Mouse (Mus musculus) G1E-ER4 (cell line): ENCODE results near the gene Fpgs. TPM values are rescaled to one million over a fixed set of nuclear protein-coding genes. Genes with fewer than 3 reads are reported as not detected.

Experiments used
- GATA1 ChIP-seq: IDR thresholded peaks from one replicate; pipeline ENCODE4 v1.8.0; 2012; ENCODE audit warnings: low read length, inconsistent platforms
- polyA plus RNA-seq: library from polyadenylated mRNA; stranded (reverse); fragments of >175 nt; gene quantifications from 2 replicates; pipeline ENCODE4 v1.2.3, GENCODE M21; 2012

Gene Fpgs
- polyA plus RNA-seq, 1 experiment = 172 TPM

DNA sequence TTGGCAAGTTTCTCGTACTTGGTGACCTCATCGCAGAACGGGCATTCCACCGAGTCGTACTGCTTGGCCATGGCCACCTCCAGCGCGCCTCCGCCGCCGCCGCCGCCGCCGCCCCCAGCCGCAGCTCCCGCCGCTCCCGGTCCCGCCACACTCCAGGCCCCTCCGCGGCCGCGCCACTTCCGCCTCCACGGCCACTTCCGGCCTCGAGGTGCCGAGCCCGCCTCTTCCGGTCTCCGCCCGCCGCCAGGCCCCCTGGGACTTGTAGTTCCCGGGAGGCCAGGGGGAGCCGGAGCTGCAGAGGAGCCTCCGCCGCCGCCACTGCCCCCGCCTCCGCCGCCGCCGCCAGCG lies 8.6 kb upstream of the Fpgs start:
- TF ChIP-seq GATA1 = no peak

DNA sequence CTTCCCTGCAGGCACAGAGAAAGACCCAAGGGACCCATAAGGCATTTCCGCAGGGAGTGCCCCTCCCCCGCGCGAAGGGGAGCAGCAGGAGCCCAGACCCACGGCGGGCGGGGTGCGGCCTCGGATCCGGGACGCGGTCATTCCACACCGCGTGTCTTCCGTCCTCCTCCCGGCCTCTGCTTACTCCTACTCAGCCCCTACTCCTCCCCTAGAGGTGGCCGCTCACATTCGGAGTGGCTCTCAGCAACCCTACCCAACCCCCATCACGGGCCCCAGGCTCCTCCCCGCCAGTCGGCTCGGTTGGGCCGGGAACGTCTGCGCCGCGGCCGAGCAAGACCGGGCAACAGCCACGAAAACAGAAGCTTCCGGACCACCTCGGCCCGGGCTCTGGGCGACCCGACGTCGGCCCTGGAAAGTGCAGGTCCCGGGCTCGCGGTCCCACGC lies 8.2 kb upstream of the Fpgs start:
- no peak for TF ChIP-seq GATA1

DNA sequence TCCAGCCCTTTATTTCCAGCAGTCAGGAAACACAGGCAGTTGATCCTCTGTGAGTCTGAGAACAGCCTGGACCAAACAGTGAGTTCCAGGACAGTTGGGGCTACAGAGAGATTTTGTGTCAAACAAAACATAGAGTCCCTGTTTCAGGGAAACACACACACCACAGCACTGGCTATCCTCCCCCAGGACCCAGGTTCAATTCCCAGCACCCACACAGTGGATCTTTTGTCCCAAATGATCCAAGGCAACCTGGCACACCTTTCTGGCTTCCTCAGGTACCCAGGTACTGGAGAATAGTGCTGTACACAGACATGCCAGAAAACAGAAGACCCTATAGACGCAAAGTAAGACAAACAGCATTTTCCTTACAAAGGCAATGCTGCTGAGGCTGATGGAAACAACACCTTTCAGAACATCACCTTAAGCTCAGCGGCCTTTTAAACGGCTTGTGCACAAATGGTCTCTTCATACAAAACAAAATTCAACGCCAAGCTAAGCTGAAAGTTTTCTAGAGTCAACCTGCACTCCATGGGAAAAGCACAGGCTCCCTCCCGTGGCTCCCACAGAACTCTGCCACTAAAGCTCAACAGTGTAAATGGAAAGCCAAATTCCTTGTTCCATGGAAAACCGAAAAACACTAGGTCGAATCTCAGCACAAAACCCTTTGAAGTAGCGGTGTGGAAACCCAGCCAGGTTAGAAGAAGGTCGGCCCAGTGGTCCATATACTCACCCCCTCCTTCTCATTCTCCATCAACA lies 7.5 kb upstream of the Fpgs start:
- TF ChIP-seq GATA1 = no peak

DNA sequence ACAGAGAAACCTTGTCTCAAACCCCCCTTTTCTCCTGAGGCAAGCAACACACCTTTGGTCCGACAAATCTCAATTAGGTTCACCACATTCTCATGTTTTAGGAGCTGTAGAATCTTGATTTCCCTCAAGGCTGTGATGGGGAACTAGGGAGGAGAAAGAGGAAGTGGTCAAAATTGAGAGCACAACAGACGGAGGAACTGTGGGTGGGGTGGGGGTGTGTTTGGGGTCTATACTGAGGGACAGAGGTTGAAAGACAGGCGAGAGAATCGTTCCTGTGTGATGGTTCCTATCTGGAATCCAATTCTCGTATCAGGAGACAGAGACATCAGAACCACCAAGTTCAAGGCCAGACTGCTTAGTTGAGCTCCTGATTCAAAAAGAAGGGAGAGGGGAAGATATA lies 6.5 kb upstream of the Fpgs start:
- no peak for TF ChIP-seq GATA1

DNA sequence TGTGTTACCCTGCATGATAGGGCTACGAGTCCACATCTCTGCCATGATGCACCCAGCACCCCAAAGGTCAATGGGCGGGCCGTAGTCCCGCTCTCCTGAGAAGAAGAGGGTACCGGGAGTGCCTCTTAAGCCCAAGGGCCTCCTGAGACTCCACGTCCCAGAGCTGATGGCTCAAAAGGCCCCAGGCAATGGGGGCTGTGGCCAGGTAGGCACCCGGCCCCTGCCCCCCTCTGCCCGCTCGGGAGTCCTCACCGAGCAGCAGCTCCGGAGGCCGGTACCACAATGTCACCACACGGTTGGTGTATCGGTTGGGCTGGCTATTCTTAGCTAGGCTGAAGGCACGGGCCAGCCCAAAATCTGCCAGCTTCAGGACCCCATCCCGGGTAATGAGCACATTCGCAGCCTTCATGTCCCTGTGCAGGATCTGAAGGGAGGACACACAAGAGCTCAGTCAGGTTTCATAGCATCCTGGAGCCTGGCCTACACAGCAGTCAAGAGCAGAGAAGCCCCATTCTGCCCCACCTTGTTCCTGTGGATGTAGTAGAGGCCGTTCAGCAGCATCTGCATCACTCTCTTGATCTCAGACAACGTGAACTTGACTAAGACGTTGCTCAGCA lies 5.7 kb upstream of the Fpgs start:
- TF ChIP-seq GATA1 = no peak

DNA sequence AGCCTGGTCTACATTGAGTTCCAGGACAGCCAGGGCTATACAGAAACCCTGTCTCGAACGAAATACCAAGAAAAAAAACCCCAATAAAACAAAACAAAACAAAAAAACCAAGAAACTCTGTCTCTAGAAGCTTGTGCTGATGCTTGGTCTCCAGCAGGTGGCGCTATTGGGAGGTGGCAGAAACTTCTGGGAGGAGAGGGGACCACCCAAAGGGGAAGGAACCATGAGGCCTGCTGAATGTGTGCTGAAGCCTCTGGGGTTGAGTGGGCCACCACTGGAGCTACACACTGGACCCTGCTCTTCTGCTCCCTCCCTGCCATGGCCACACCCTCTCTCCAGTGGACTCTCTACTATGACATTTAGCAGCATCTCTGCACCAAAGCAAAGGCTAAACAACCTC lies 4.7 kb upstream of the Fpgs start:
- TF ChIP-seq GATA1 = no peak

DNA sequence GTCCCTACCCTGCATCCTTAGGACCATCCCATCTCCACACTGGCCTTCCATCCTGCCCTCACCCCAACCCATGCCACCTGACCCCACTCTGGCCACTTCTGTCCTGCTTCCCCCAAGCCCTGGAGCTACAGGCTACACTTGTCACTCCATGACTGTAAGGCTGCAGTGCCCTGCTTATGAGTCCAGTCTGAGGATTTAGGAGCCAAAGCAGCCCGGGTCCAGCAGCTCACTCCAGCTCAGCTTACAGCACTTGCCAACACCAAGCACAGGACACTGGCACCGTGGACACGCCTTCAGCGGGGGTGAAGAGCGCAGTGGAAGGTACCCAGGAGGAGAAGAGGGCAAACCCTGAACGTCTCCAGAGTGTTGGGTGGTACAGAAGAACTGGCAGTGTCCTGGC lies 3.0 kb upstream of the Fpgs start:
- no peak for TF ChIP-seq GATA1

DNA sequence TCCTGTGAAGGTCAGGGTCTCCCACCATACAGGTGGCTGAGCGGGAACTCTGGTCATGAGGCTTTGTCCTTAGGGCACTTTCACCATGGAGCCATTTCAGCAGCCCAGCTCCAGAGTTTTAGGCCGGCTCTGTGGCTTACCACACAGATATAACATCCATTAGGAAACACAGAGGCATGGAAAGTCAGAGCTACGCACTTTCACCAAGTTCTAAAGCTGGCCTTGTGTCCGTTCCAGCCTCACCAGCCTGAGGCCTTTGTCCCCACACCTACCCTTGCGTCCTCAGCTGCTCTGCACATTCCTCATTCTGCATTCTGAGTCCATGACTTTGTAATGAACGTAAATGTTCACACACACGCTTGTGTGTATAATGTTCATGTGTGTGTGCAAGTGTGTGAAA lies 1.1 kb upstream of the Fpgs start:
- TF ChIP-seq GATA1 = no peak

DNA sequence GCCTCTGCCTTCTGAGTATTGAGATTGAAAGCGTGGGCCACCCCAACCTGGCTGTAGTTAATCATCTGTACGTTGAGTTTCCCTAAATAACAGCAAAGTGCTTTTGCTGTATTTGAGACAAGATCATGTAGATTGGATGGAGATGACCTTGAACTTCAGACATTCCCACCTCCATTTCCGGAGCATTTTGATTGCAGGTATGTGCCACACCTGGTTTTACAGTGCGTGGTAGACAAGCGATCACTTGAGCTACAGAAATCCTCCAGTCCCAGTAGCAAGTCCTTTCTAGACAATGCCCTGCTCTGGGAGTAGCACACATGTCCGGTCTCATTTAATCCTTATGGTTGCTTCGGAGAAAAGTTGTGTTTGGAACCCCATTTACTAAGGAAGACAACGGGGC lies 899 bp downstream of the Fpgs start:
- TF ChIP-seq GATA1 = no peak

DNA sequence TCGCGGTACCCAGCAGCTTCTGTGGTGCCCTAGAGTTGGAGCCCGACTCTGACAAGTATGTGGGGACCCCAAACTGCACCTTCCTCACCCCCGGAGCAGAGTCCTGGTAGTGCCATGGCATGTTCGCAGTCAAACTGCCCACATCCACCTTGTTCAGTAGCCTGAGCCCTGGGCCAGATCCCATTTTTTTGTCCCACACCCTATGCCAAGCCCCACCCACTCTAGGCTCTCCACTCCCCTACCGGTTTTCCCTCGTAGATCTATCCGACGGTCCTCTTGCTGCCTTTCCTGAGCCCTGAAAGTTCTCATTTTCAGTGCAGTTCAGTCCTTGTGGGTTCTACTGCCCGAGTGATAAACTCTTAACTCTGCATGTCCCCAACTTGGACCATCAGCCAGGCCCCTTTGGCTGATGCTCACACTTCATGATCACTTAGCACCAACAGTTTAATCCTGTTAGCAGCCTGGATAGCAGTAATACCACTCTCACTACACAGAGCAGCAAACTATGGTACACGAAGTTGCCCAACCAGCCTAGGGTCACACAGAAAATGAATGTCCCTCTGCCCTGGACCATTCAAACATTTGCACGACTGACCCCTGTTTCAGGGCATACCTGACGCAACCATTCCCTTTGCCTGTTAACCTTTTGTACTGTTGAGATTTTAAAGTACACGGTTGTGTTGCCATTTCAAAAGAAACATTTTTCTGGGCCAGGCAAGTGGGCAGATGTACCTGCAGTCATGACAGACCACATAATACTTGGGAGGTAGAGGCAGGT lies 2.8 kb downstream of the Fpgs start:
- TF ChIP-seq GATA1 = no peak

DNA sequence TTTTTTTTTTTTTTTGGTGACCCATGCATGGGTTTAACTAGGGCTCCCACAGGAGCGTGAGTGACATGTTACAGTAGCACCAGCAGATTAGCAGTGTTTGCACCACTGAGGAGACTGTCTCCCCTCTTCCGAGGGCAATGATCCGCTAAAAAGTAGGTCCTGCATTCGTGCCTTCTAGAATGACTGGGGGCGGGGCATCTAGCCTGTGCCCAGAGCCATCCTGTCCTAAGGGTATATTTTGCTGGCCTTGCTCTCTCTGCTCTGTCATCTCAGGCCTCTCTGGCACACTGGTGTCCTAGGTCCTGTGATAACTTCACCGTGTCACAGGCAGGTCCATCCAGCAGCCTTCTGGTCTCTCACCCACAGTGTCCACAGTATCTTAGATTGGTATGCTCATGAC lies 4.3 kb downstream of the Fpgs start:
- TF ChIP-seq GATA1 = no peak

DNA sequence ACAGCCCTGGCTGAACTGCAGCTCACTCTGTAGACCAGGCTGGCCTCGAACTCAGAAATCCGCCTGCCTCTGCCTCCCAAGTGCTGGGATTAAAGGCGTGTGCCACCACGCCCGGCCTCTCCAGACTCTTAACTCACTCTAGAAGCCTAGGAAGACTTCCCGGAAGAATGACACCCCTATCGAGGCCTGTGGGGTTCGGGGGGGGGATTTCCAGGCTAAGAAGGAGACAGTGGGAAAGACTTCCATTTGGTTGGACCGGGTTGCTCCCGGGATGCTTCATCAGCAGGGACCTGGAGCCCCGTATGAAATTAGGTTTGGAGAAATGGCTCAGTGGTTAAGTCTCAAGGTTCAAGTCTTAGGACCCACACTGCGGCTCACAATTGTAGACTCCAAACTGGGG lies 9.3 kb downstream of the Fpgs start:
- TF ChIP-seq GATA1 = no peak

DNA sequence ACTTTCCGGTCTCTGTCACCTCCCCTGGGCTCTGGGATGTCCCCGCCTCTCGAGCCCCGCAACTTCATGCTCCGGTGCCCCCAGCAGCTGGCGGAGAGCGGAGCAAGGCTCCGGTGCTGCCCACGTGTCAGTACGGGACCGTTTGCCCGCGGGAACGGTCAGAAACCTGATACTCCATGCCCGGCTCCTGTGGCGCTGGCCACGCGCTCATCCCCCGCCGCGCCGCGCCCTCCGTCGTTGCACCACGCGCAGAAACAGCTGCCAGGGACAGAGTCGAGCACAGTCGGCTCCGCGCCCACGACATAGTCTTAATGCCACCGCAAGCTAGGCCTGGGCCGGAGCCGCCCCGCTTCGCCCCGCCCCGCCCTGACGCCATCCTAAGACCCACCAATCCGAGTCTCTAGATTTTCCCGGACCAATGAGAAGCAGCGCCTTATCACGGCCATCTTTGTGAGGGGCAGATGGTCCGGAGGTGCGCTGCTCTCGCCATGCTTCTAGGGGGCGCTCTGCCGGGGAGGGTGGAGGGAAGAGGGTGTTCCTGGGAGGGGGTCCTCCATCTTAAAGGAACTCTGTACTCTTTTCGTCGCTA lies 10.0 kb downstream of the Fpgs start:
- peak; percentile 37 for TF ChIP-seq GATA1

DNA sequence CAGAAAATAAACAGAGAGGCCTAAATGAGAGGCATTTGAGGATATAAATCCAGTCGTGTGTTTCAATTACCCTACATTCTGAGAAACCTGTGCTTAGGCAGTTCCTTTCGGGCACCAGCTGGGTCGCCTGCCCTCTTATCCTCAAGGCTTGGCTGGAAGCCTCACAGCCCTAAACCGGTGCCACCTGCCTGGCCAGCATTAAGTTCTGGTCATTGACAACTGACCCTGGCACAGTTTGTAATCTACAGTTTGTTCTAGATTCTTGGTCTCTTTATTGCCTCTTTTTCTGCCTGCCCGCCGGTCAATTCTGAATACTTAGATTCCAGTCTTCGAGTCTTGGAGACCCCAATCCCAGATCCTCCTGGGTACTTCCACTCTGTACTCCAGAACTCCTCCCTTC lies 10.7 kb downstream of the Fpgs start:
- TF ChIP-seq GATA1 = no peak

DNA sequence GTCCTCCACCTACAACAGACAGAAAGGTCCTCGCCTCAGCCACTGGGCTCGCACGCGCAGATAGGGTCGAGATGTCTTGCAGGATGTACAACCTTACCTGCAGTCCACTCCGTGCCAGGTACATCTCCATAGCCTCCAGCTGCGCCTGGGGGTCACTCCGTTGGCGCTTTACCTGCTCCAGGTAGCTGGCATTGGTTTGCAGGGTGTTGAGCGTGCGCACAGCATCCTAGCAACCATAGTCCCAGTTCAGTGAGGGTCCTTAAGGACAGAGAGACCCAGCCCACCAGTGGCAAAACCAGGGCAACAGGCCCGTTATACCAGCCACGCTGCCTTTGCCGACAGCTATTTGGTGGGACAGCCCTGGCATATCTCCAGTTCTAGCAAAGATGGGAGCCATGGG lies 11.4 kb downstream of the Fpgs start:
- no peak for TF ChIP-seq GATA1

DNA sequence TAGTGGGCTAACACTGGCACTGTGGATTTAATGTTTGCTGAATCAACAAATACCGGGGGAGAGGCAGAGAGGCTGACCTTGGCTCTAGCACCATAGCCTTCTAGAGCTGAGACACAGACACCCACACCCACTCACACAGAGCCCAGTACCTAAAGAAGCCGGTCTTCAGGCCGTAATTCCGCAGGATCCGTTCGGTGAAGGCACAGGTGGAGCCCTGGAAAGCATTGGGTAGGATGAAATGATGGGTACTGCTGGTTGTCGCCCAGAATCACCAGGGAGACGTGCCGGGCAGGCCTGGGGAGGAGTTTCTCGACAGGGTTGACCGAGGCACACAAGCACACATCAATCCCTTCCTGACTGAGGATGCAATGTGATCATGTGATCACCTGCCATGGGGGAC lies 12.9 kb downstream of the Fpgs start:
- no peak for TF ChIP-seq GATA1
